21 mouse cellular contexts compared by ENCODE assay signal in the genomic region with DNA sequence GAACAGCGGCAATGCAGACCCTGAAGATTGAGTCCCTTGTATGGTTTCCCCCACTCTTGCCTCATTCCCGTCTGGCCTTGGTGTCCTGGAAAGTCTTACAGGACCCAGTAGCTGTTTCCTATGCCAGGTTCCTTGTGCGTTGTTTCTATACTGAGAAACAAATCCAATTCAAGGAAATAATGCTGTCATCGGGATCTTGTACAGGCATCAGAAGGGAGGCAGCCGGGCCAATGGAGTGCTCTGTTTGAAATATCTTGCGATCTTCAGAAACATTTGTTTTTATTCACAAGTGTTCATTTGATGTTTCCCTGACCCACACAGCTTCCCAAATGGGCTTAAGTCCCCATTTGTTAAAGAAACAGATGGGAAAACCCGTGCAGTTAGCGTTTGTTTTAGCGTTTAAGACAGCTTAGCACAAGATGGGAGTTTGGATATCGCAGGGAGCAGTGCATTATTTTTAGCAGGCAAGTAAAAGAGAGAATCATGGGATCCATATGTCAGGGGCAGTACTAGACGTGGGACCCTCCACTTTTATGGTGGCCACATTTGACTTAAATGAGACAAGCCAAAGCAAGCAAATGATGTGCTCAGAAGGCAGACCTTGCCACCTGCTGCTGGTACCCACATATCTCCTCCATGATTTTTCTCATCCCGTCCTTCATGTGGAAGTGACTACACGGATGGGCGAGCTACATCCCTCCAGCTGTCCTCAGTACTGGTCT.
DNase-seq lines count a peak whose midpoint lies in the region; ATAC-seq and TF ChIP-seq lines count a peak whose summit lies in the region.
"Had no signal": no experiment of that assay in that cellular context is flagged by ENCODE, and none has a peak within 500 bp of the region (broad histone marks: within the 10 kb centered on the region; RNA-seq: fewer than 3 reads in every experiment).

No protein-coding gene starts in this region.

- H3K9me3 ChIP-seq in embryonic facial prominence, embryonic 11.5 days (replicated peaks; ENCODE audit: control insufficient read depth, low read length), result no peaks in the 10 kb centered on the region
- no peaks in the 10 kb centered on the region for H3K9me3 ChIP-seq in embryonic facial prominence, embryonic 10.5 days
- H3K9me3 ChIP-seq in intestine, embryonic 15.5 days, result no peaks in the 10 kb centered on the region
- H3K9me3 ChIP-seq in intestine, postnatal 0 days (ENCODE audit: control insufficient read depth), result no peaks in the 10 kb centered on the region
- no peaks in the 10 kb centered on the region for H3K9me3 ChIP-seq in stomach, embryonic 15.5 days
- no peaks in the 10 kb centered on the region for H3K9me3 ChIP-seq in limb, embryonic 10.5 days (replicated peaks)
- H3K9me3 ChIP-seq: forebrain, embryonic 12.5 days; heart, embryonic 12.5 days; hindbrain, embryonic 10.5 days; hindbrain, embryonic 15.5 days had no signal

- WGBS in embryonic facial prominence, embryonic 11.5 days, result 74% methylated on average over 14 of the region's 14 CpGs
- 86% methylated on average over 14 of the region's 14 CpGs for WGBS in embryonic facial prominence, embryonic 10.5 days
- 50% methylated on average over 14 of the region's 14 CpGs for WGBS in intestine, embryonic 15.5 days
- 59% methylated on average over 14 of the region's 14 CpGs for WGBS in intestine, postnatal 0 days
- 50% methylated on average over 14 of the region's 14 CpGs for WGBS in stomach, embryonic 15.5 days
- WGBS in limb, embryonic 10.5 days, result 86% methylated on average over 14 of the region's 14 CpGs

- peak; percentile 22 for DNase-seq in embryonic facial prominence, embryonic 11.5 days (ENCODE audit: low spot score)
- no peak for DNase-seq in embryonic facial prominence, embryonic 10.5 days (ENCODE audit: low spot score)
- DNase-seq in limb, embryonic 10.5 days (ENCODE audit: low spot score), result no peak
- DNase-seq: adrenal gland, postnatal 14 days; B cell, adult 2 months; cerebellum, adult 11-12 months; cerebellum, adult 9-10 months; cerebellum, postnatal 25 days; gastrocnemius, postnatal 36 days; heart, adult 2 months; kidney, adult 2 months had no signal

- no peak overlapping the region for H3K4me3 ChIP-seq in embryonic facial prominence, embryonic 11.5 days (ENCODE audit: low read depth, low read length)
- no peak overlapping the region for H3K4me3 ChIP-seq in embryonic facial prominence, embryonic 10.5 days
- H3K4me3 ChIP-seq in intestine, embryonic 15.5 days (replicated peaks), result no peak overlapping the region
- no peak overlapping the region for H3K4me3 ChIP-seq in intestine, postnatal 0 days (ENCODE audit: low read depth, low read length)
- no peak overlapping the region for H3K4me3 ChIP-seq in stomach, embryonic 15.5 days (replicated peaks)
- no peak overlapping the region for H3K4me3 ChIP-seq in limb, embryonic 10.5 days
- H3K4me3 ChIP-seq: forebrain, embryonic 12.5 days; heart, adult 2 months; heart, embryonic 12.5 days; hindbrain, embryonic 10.5 days; hindbrain, embryonic 15.5 days had no signal

- no peak overlapping the region for H3K9ac ChIP-seq in embryonic facial prominence, embryonic 11.5 days (replicated peaks; ENCODE audit: low read length)
- H3K9ac ChIP-seq in intestine, embryonic 15.5 days, result no peak overlapping the region
- no peak overlapping the region for H3K9ac ChIP-seq in intestine, postnatal 0 days (ENCODE audit: low read depth, low read length)
- H3K9ac ChIP-seq in stomach, embryonic 15.5 days, result no peak overlapping the region
- H3K9ac ChIP-seq: forebrain, embryonic 12.5 days; heart, embryonic 12.5 days; hindbrain, embryonic 15.5 days had no signal

- no peaks in the 10 kb centered on the region for H3K27me3 ChIP-seq in embryonic facial prominence, embryonic 11.5 days (ENCODE audit: control insufficient read depth, insufficient read depth, low read length)
- peaks cover 3% of the 10 kb centered on the region; the same call in 1 of the 2 replicates for H3K27me3 ChIP-seq in embryonic facial prominence, embryonic 10.5 days (replicated peaks; ENCODE audit: low read depth, poor library complexity, severe bottlenecking)
- no peaks in the 10 kb centered on the region for H3K27me3 ChIP-seq in intestine, embryonic 15.5 days (replicated peaks)
- no peaks in the 10 kb centered on the region for H3K27me3 ChIP-seq in intestine, postnatal 0 days (replicated peaks; ENCODE audit: control insufficient read depth, insufficient read depth, low read length)
- no peaks in the 10 kb centered on the region for H3K27me3 ChIP-seq in stomach, embryonic 15.5 days (replicated peaks)
- H3K27me3 ChIP-seq in limb, embryonic 10.5 days (ENCODE audit: low read depth, poor library complexity, severe bottlenecking), result no peaks in the 10 kb centered on the region
- H3K27me3 ChIP-seq: forebrain, embryonic 12.5 days; heart, embryonic 12.5 days had no signal

- H3K36me3 ChIP-seq in embryonic facial prominence, embryonic 11.5 days (replicated peaks; ENCODE audit: control insufficient read depth, insufficient read depth, low read depth, low read length), result no peaks in the 10 kb centered on the region
- no peaks in the 10 kb centered on the region for H3K36me3 ChIP-seq in embryonic facial prominence, embryonic 10.5 days (replicated peaks)
- H3K36me3 ChIP-seq in intestine, embryonic 15.5 days, result no peaks in the 10 kb centered on the region
- no peaks in the 10 kb centered on the region for H3K36me3 ChIP-seq in intestine, postnatal 0 days (ENCODE audit: control insufficient read depth, insufficient read depth)
- H3K36me3 ChIP-seq in stomach, embryonic 15.5 days, result no peaks in the 10 kb centered on the region
- H3K36me3 ChIP-seq in limb, embryonic 10.5 days, result no peaks in the 10 kb centered on the region
- H3K36me3 ChIP-seq: forebrain, embryonic 12.5 days; heart, embryonic 12.5 days; hindbrain, embryonic 10.5 days; hindbrain, embryonic 15.5 days had no signal

- ATAC-seq in embryonic facial prominence, embryonic 11.5 days (replicated peaks; ENCODE audit: insufficient number of reproducible peaks, low FRiP score, low TSS enrichment, low read depth), result no peak
- no peak for ATAC-seq in intestine, embryonic 15.5 days
- no peak for ATAC-seq in intestine, postnatal 0 days
- ATAC-seq in stomach, embryonic 15.5 days (ENCODE audit: insufficient read depth, low FRiP score, low read depth), result peak; percentile 50; the same call in 1 of the 2 replicates
- no peak for ATAC-seq in erythroblast, adult 5-6 weeks (replicated peaks; ENCODE audit: low FRiP score, poor library complexity, severe bottlenecking)
- ATAC-seq: activated CD4-positive, CD25-positive, alpha-beta regulatory T cell, adult 4 months; Patski had no signal

- H3K4me2 ChIP-seq in embryonic facial prominence, embryonic 11.5 days (ENCODE audit: low read depth, low read length), result no peak overlapping the region
- H3K4me2 ChIP-seq in intestine, embryonic 15.5 days (replicated peaks), result peak overlapping the region; percentile 17; the same call in 1 of the 2 replicates
- no peak overlapping the region for H3K4me2 ChIP-seq in intestine, postnatal 0 days (replicated peaks; ENCODE audit: low read depth)
- 0 out of 2 replicates have a peak overlapping the region, but pooled peaks have one; percentile 1 for H3K4me2 ChIP-seq in stomach, embryonic 15.5 days
- H3K4me2 ChIP-seq: forebrain, embryonic 12.5 days; heart, embryonic 12.5 days; hindbrain, embryonic 15.5 days had no signal

- TF ChIP-seq CTCF in intestine, postnatal 0 days (IDR thresholded peaks at IDR 0.05; ENCODE audit: low read depth), result no peak

- H3K27ac ChIP-seq in embryonic facial prominence, embryonic 11.5 days (replicated peaks; ENCODE audit: low read depth, low read length), result no peak overlapping the region
- no peak overlapping the region for H3K27ac ChIP-seq in embryonic facial prominence, embryonic 10.5 days (replicated peaks)
- H3K27ac ChIP-seq in intestine, embryonic 15.5 days, result no peak overlapping the region
- no peak overlapping the region for H3K27ac ChIP-seq in intestine, postnatal 0 days (ENCODE audit: low read depth, low read length)
- H3K27ac ChIP-seq in stomach, embryonic 15.5 days, result no peak overlapping the region; the same call in 1 of the 2 replicates
- H3K27ac ChIP-seq in limb, embryonic 10.5 days, result no peak overlapping the region
- H3K27ac ChIP-seq: forebrain, embryonic 12.5 days; heart, adult 2 months; hindbrain, embryonic 10.5 days; hindbrain, embryonic 15.5 days had no signal

- no peaks in the 10 kb centered on the region; the same call in 1 of the 2 replicates for H3K4me1 ChIP-seq in embryonic facial prominence, embryonic 11.5 days (ENCODE audit: control insufficient read depth, insufficient read depth, low read length)
- peaks cover 10% of the 10 kb centered on the region for H3K4me1 ChIP-seq in embryonic facial prominence, embryonic 10.5 days
- H3K4me1 ChIP-seq in intestine, embryonic 15.5 days (replicated peaks), result 0 out of 2 replicates have a peak, but pooled peaks cover 2% of the 10 kb centered on the region
- no peaks in the 10 kb centered on the region for H3K4me1 ChIP-seq in intestine, postnatal 0 days (replicated peaks; ENCODE audit: control insufficient read depth, insufficient read depth, low read length)
- no peaks in the 10 kb centered on the region for H3K4me1 ChIP-seq in stomach, embryonic 15.5 days
- peaks cover 6% of the 10 kb centered on the region for H3K4me1 ChIP-seq in limb, embryonic 10.5 days
- H3K4me1 ChIP-seq: heart, embryonic 12.5 days had no signal

Comparison
In these comparisons a context has a peak if more than half of its experiments do, and no peak if none do; other contexts are left out.
1. H3K4me2 ChIP-seq: peak in intestine, embryonic 15.5 days (single experiment) and stomach, embryonic 15.5 days (single experiment); none in embryonic facial prominence, embryonic 11.5 days (single experiment) and intestine, postnatal 0 days (single experiment).